9 mouse cellular contexts compared by ENCODE assay signal in the genomic region with DNA sequence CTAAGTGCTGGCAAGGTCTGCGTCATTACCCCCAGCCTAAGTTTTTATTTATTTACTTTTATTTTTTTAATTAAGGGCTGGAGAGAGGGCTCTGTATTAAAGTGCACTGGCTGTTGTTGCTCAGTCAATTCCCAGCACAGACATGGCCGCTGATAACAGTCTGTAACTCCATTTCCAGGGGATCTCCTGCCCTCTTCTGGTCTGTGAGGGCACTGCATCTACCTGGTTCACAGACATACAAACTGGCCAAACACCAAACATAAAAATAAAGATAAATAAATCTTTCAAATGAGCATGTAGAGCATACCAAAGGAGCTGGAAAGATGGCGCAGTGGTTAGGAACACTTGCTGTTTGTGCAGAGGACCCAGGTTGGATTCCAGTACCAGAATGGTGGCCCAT. TPM values are rescaled to one million over a fixed set of nuclear protein-coding genes. Genes with fewer than 3 reads are reported as not detected.
DNase-seq lines count a peak whose midpoint lies in the region; ATAC-seq and TF ChIP-seq lines count a peak whose summit lies in the region.
"Had no signal": no experiment of that assay in that cellular context is flagged by ENCODE, and none has a peak within 500 bp of the region (broad histone marks: within the 10 kb centered on the region; RNA-seq: fewer than 3 reads in every experiment).

No protein-coding gene starts in this region.

- H3K27me3 ChIP-seq in intestine, postnatal 0 days (replicated peaks; ENCODE audit: control insufficient read depth, insufficient read depth, low read length) = no peaks in the 10 kb centered on the region
- H3K27me3 ChIP-seq in intestine, embryonic 16.5 days (replicated peaks; ENCODE audit: control insufficient read depth, insufficient read depth, low read length) = no peaks in the 10 kb centered on the region
- H3K27me3 ChIP-seq in MEL (ENCODE audit: control insufficient read depth in 1 of 2, insufficient read depth in 2 of 2, low read length in 2 of 2) = no peaks in the 10 kb centered on the region
- no peaks in the 10 kb centered on the region for H3K27me3 ChIP-seq in liver, postnatal 0 days (ENCODE audit: insufficient read depth, low read length)
- H3K27me3 ChIP-seq: limb, embryonic 12.5 days had no signal

- no peaks in the 10 kb centered on the region for H3K9me3 ChIP-seq in intestine, postnatal 0 days (ENCODE audit: control insufficient read depth)
- no peaks in the 10 kb centered on the region for H3K9me3 ChIP-seq in intestine, embryonic 16.5 days (ENCODE audit: control insufficient read depth, low read length)
- no peaks in the 10 kb centered on the region for H3K9me3 ChIP-seq in MEL (replicated peaks; ENCODE audit: insufficient read depth, low read length)
- H3K9me3 ChIP-seq in liver, postnatal 0 days (ENCODE audit: low read length) = no peaks in the 10 kb centered on the region

- peak; percentile 65 to 68 for DNase-seq in B cell, adult 2 months
- peak; percentile 28 for DNase-seq in MEL (ENCODE audit: low read depth, low spot score)
- DNase-seq in liver, postnatal 0 days = peak; percentile 57
- DNase-seq in gastrocnemius, postnatal 14 days = no peak
- DNase-seq in gastrocnemius, postnatal 36 days = no peak

- ATAC-seq in intestine, postnatal 0 days = no peak
- ATAC-seq in intestine, embryonic 16.5 days = no peak
- ATAC-seq in liver, postnatal 0 days = no peak

- no peaks in the 10 kb centered on the region for H3K4me1 ChIP-seq in intestine, postnatal 0 days (replicated peaks; ENCODE audit: control insufficient read depth, insufficient read depth, low read length)
- H3K4me1 ChIP-seq in intestine, embryonic 16.5 days (ENCODE audit: control insufficient read depth, insufficient read depth, low read length) = no peaks in the 10 kb centered on the region
- H3K4me1 ChIP-seq in MEL (ENCODE audit: control insufficient read depth in 1 of 2, insufficient read depth in 2 of 2, low read length in 2 of 2) = peaks cover 0 to 3% of the 10 kb centered on the region in 2 experiments; a peak in 2 of 4 replicates
- H3K4me1 ChIP-seq in liver, postnatal 0 days (ENCODE audit: insufficient read depth) = peaks cover 6% of the 10 kb centered on the region; the same call in 1 of the 2 replicates
- H3K4me1 ChIP-seq: limb, embryonic 12.5 days had no signal

- peak; percentile 66 for TF ChIP-seq CTCF in intestine, postnatal 0 days (IDR thresholded peaks at IDR 0.05; ENCODE audit: low read depth)
- peak in 2 of 3 experiments; percentile 8 to 23; a peak in 2 of 6 replicates for TF ChIP-seq CTCF in MEL (IDR thresholded peaks at IDR 0.05 in 2 of 3, conservative IDR thresholded peaks at IDR 0.05 in 1 of 3; ENCODE audit: control insufficient read depth in 1 of 3, insufficient read depth in 1 of 3, low read depth in 2 of 3, low read length in 3 of 3, poor library complexity in 1 of 3, severe bottlenecking in 1 of 3)
- TF ChIP-seq CTCF in liver, postnatal 0 days (IDR thresholded peaks at IDR 0.05; ENCODE audit: low read depth) = peak; percentile 68

- TF ChIP-seq EP300 in MEL (IDR thresholded peaks at IDR 0.05; ENCODE audit: low read depth in 1 of 2, low read length in 2 of 2) = no peak
- TF ChIP-seq EP300 in liver, postnatal 0 days (IDR thresholded peaks at IDR 0.05; ENCODE audit: low read depth) = no peak

- H3K27ac ChIP-seq in intestine, postnatal 0 days (ENCODE audit: low read depth, low read length) = no peak overlapping the region
- H3K27ac ChIP-seq in intestine, embryonic 16.5 days (ENCODE audit: low read length) = no peak overlapping the region
- no peak overlapping the region for H3K27ac ChIP-seq in MEL (ENCODE audit: control insufficient read depth, low read depth, low read length)
- H3K27ac ChIP-seq in liver, postnatal 0 days (ENCODE audit: low read depth) = no peak overlapping the region
- H3K27ac ChIP-seq: limb, embryonic 12.5 days had no signal

- no peak overlapping the region for H3K9ac ChIP-seq in intestine, postnatal 0 days (ENCODE audit: low read depth, low read length)
- H3K9ac ChIP-seq in intestine, embryonic 16.5 days (ENCODE audit: low read depth, low read length) = no peak overlapping the region
- no peak overlapping the region for H3K9ac ChIP-seq in MEL (ENCODE audit: control insufficient read depth, low read depth, low read length, poor library complexity, severe bottlenecking)
- no peak overlapping the region for H3K9ac ChIP-seq in liver, postnatal 0 days (replicated peaks)
- H3K9ac ChIP-seq: limb, embryonic 12.5 days had no signal

- peaks cover 49% of the 10 kb centered on the region for H3K36me3 ChIP-seq in intestine, postnatal 0 days (ENCODE audit: control insufficient read depth, insufficient read depth)
- H3K36me3 ChIP-seq in intestine, embryonic 16.5 days (ENCODE audit: control insufficient read depth, insufficient read depth, low read length) = peaks cover 28% of the 10 kb centered on the region
- peaks cover 5 to 14% of the 10 kb centered on the region in 2 experiments for H3K36me3 ChIP-seq in MEL (ENCODE audit: control insufficient read depth in 1 of 2, insufficient read depth in 2 of 2, low read length in 2 of 2)
- H3K36me3 ChIP-seq in liver, postnatal 0 days (replicated peaks; ENCODE audit: insufficient read depth, low read length) = peaks cover 55% of the 10 kb centered on the region

- TF ChIP-seq POLR2A in MEL (IDR thresholded peaks at IDR 0.05; ENCODE audit: control insufficient read depth in 1 of 2, insufficient read depth in 1 of 2, low read depth in 1 of 2, low read length in 2 of 2, poor library complexity in 1 of 2) = no peak

- no peak overlapping the region for H3K4me3 ChIP-seq in intestine, postnatal 0 days (ENCODE audit: low read depth, low read length)
- no peak overlapping the region for H3K4me3 ChIP-seq in intestine, embryonic 16.5 days (ENCODE audit: low read length)
- no peak overlapping the region for H3K4me3 ChIP-seq in MEL (ENCODE audit: control insufficient read depth in 1 of 2, insufficient read depth in 1 of 2, low read depth in 2 of 2, low read length in 2 of 2)
- no peak overlapping the region for H3K4me3 ChIP-seq in liver, postnatal 0 days (ENCODE audit: low read depth, low read length)
- H3K4me3 ChIP-seq: limb, embryonic 12.5 days had no signal

- no peak; the same call in 1 of the 2 replicates for TF ChIP-seq RAD21 in MEL (IDR thresholded peaks at IDR 0.05; ENCODE audit: low read depth, low read length)

- H3K4me2 ChIP-seq in intestine, postnatal 0 days (replicated peaks; ENCODE audit: low read depth) = no peak overlapping the region
- no peak overlapping the region for H3K4me2 ChIP-seq in intestine, embryonic 16.5 days (ENCODE audit: low read depth, low read length)
- no peak overlapping the region for H3K4me2 ChIP-seq in liver, postnatal 0 days (ENCODE audit: low read depth, low read length)
- H3K4me2 ChIP-seq: limb, embryonic 12.5 days had no signal

- peaks cover 3% of the 10 kb centered on the region for H3K79me2 ChIP-seq in MEL (ENCODE audit: control insufficient read depth, insufficient read depth, low read length, poor library complexity)

- intact Hi-C loops in gastrocnemius, postnatal 14 days (cut with DNase I; ENCODE audit: low total_unique reads) = no loop called here
- intact Hi-C loops in gastrocnemius, postnatal 36 days (cut with DNase I) = no loop called here

- WGBS in intestine, postnatal 0 days = 89% methylated on average over 3 of the region's 3 CpGs
- WGBS in intestine, embryonic 16.5 days = 87% methylated on average over 3 of the region's 3 CpGs
- WGBS in liver, postnatal 0 days (ENCODE audit: insufficient replicate concordance) = 78% methylated on average over 3 of the region's 3 CpGs

RNA-seq across cellular contexts. Expression of a gene that starts 6.6 kb away (rescaled TPM):
- polyA plus RNA-seq in intestine, postnatal 0 days (2015; fragmentation: Nextera tagmentation; extraction: Ambion mirVana) = 1.0 and 1.6 TPM in 2 replicates
- polyA plus RNA-seq in intestine, embryonic 16.5 days (2015; fragmentation: Nextera tagmentation; extraction: Ambion mirVana) = 5.9 and 7.3 TPM in 2 replicates
- total RNA-seq in MEL (2012; rRNA removed) = 0.42 and 0.54 TPM in 2 replicates
- 1 to 10 TPM in 1 of 2 experiments, not detected in 1; 1.6 TPM for polyA plus RNA-seq in MEL (2012; ENCODE audit: insufficient read depth in 1 of 2, insufficient read length in 2 of 2, low read depth in 1 of 2, low replicate concordance in 2 of 2, missing spikeins in 1 of 2)
- polyA plus RNA-seq in liver, postnatal 0 days (2015; fragmentation: Nextera tagmentation; extraction: Ambion mirVana) = 0.07 and 0.14 TPM in 2 replicates
- under 1 TPM; 0.14 to 0.16 TPM for total RNA-seq in gastrocnemius, postnatal 14 days (2021)
- total RNA-seq in gastrocnemius, postnatal 36 days (2021) = not detected

RNA-seq across cellular contexts. Expression of a gene that starts 6.7 kb away (rescaled TPM):
- polyA plus RNA-seq in intestine, postnatal 0 days (2015; fragmentation: Nextera tagmentation; extraction: Ambion mirVana) = 1,664 and 1,738 TPM in 2 replicates
- polyA plus RNA-seq in intestine, embryonic 16.5 days (2015; fragmentation: Nextera tagmentation; extraction: Ambion mirVana) = 1,335 and 1,344 TPM in 2 replicates
- 566 and 611 TPM in 2 replicates for total RNA-seq in MEL (2012; rRNA removed)
- 100 to 1,000 TPM in 1 of 2 experiments, not detected in 1; 799 TPM for polyA plus RNA-seq in MEL (2012; ENCODE audit: insufficient read depth in 1 of 2, insufficient read length in 2 of 2, low read depth in 1 of 2, low replicate concordance in 2 of 2, missing spikeins in 1 of 2)
- 995 and 998 TPM in 2 replicates for polyA plus RNA-seq in liver, postnatal 0 days (2015; fragmentation: Nextera tagmentation; extraction: Ambion mirVana)
- total RNA-seq in gastrocnemius, postnatal 14 days (2021) = 1,000 to 10,000 TPM; 1,322 to 1,882 TPM
- total RNA-seq in gastrocnemius, postnatal 36 days (2021) = 1,000 to 10,000 TPM; 1,738 to 1,902 TPM

RNA-seq across cellular contexts. Expression of a gene that starts 16.4 kb away (rescaled TPM):
- polyA plus RNA-seq in intestine, postnatal 0 days (2015; fragmentation: Nextera tagmentation; extraction: Ambion mirVana) = not detected in 2 replicates
- polyA plus RNA-seq in intestine, embryonic 16.5 days (2015; fragmentation: Nextera tagmentation; extraction: Ambion mirVana) = not detected in 2 replicates
- total RNA-seq in MEL (2012; rRNA removed) = 0.15 TPM in 1 of 2 replicates, not detected in the other
- polyA plus RNA-seq in MEL (2012; ENCODE audit: insufficient read depth in 1 of 2, insufficient read length in 2 of 2, low read depth in 1 of 2, low replicate concordance in 2 of 2, missing spikeins in 1 of 2) = not detected
- polyA plus RNA-seq in liver, postnatal 0 days (2015; fragmentation: Nextera tagmentation; extraction: Ambion mirVana) = not detected in 2 replicates
- not detected for total RNA-seq in gastrocnemius, postnatal 14 days (2021)
- not detected for total RNA-seq in gastrocnemius, postnatal 36 days (2021)
- polyA plus RNA-seq: embryonic facial prominence, embryonic 14.5 days; limb, embryonic 12.5 days had no signal

RNA-seq across cellular contexts. Expression of a gene that starts 20.5 kb away (rescaled TPM):
- polyA plus RNA-seq in intestine, postnatal 0 days (2015; fragmentation: Nextera tagmentation; extraction: Ambion mirVana) = 1.2 TPM in 2 replicates
- 1.2 and 1.9 TPM in 2 replicates for polyA plus RNA-seq in intestine, embryonic 16.5 days (2015; fragmentation: Nextera tagmentation; extraction: Ambion mirVana)
- 20.1 and 25.9 TPM in 2 replicates for total RNA-seq in MEL (2012; rRNA removed)
- 10 to 100 TPM in 1 of 2 experiments, not detected in 1; 32.8 TPM for polyA plus RNA-seq in MEL (2012; ENCODE audit: insufficient read depth in 1 of 2, insufficient read length in 2 of 2, low read depth in 1 of 2, low replicate concordance in 2 of 2, missing spikeins in 1 of 2)
- polyA plus RNA-seq in liver, postnatal 0 days (2015; fragmentation: Nextera tagmentation; extraction: Ambion mirVana) = 0.53 and 1.2 TPM in 2 replicates
- total RNA-seq in gastrocnemius, postnatal 14 days (2021) = not detected
- total RNA-seq in gastrocnemius, postnatal 36 days (2021) = not detected

RNA-seq across cellular contexts. Expression of a gene that starts 30.7 kb away (rescaled TPM):
- polyA plus RNA-seq in intestine, postnatal 0 days (2015; fragmentation: Nextera tagmentation; extraction: Ambion mirVana) = 5.6 and 5.8 TPM in 2 replicates
- polyA plus RNA-seq in intestine, embryonic 16.5 days (2015; fragmentation: Nextera tagmentation; extraction: Ambion mirVana) = 6.8 and 7.1 TPM in 2 replicates
- 13.2 and 15.6 TPM in 2 replicates for total RNA-seq in MEL (2012; rRNA removed)
- polyA plus RNA-seq in MEL (2012; ENCODE audit: insufficient read depth in 1 of 2, insufficient read length in 2 of 2, low read depth in 1 of 2, low replicate concordance in 2 of 2, missing spikeins in 1 of 2) = 10 to 100 TPM in 1 of 2 experiments, not detected in 1; 48.2 TPM
- polyA plus RNA-seq in liver, postnatal 0 days (2015; fragmentation: Nextera tagmentation; extraction: Ambion mirVana) = 1.9 and 3.1 TPM in 2 replicates
- total RNA-seq in gastrocnemius, postnatal 14 days (2021) = 10 to 100 TPM; 14.1 to 15.2 TPM
- total RNA-seq in gastrocnemius, postnatal 36 days (2021) = 10 to 100 TPM; 13.4 to 16.0 TPM

Comparison
In these comparisons a context has a peak if more than half of its experiments do, and no peak if none do; other contexts are left out.
1. CTCF ChIP-seq: peak in every context shown above with its lines; median percentile 68 in liver, postnatal 0 days; 66 in intestine, postnatal 0 days; 16 in MEL.
2. DNase-seq: peak in B cell, adult 2 months (2 of 2), MEL (single experiment) and liver, postnatal 0 days (single experiment); none in gastrocnemius, postnatal 14 days (single experiment) and gastrocnemius, postnatal 36 days (0 of 2).